Mouse (Mus musculus) A20 (cell line): ENCODE data around the gene Tmed10.
A peak's percentile ranks its signal among the peaks of the same experiment; 100 is the strongest.

Experiments
- DNase-seq: peaks from one replicate; pipeline ENCODE4 v3.0.0-alpha.2; 2011; ENCODE audit warnings: low read depth, low spot score

Tmed10 gene

GRCm38 (mm10) chr12:85337567-85338311, 36.9 kb downstream of the Tmed10 start:
- DNase-seq = no peak

DNA sequence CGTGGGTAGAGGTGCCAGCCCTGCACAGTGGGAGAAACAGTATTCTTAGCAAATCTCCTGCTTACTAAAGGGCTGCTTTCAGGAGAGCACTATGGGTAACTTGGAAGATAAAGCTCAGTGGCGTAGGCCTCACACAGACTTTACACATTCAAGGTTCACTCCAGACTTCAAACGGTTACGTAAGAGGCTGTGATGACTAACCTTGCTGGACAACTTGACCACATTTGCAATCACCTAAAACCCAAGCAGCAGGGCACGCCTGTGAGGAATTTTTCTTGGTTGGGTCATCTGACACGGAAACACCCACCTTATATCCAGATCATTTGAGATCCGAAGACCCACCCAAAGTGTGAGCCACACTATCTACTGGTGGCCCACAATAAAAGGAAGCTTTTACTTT, 44.5 kb downstream of the Tmed10 start:
- DNase-seq = no peak

- no peak for DNase-seq
Measured at GRCm38 (mm10) chr12:85308651-85309050, 66.0 kb downstream of the Tmed10 start.

DNA sequence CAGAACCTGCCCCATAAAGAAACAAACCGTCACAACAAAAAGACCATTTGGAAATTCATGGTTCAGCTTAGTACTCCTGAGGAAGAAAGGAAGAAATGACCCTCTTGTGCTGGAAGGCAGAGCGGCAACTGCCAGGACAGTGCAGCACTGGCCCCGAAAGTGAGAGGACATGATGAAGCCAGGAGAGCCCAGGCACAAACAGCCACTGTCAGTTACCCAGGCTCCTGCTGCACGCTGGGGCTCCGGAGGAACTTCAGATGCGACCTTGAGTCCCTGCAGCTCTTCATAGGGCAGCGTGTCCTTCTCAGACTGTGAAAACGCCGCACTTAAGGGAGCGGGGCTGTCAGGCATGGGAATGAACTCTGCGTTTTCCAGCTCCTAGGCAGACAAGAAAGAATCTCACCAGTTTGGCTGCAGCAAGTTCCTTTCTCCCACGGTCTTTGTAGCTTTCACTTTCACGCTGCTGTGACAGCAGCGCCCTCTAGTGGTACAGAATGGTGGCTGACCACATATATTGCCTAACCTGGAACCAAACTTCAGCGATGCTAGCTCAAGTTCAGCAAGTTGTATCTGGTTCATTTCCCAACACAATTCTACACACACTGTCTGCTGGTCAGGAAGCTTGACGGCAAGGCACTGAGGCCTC, 69.3 kb downstream of the Tmed10 start:
- DNase-seq = peak; percentile 89

- DNase-seq = peak; percentile 79
Measured at GRCm38 (mm10) chr12:85304725-85305124, 69.9 kb downstream of the Tmed10 start.

DNA sequence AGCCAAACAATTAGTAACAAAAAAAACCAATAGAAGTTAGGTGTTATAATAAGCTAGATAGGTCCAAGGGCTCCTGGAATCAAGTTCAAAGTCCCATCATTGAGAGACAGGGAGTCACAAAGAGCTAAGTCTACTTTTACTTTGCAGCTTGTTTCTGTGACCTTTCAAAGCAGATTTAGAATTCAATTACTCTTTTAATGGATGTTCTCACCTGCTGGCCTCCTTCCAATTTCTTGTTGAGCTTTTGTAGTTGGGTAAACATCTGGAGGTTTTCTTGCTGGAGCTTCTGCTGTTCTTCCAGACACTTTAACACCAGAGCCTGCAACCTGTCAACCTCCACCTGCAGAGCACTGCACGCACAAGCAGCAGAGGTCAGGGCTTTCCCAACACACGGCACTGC, 71.4 kb downstream of the Tmed10 start:
- no peak for DNase-seq

- DNase-seq = no peak
Measured at GRCm38 (mm10) chr12:85298835-85299180, 75.8 kb downstream of the Tmed10 start.

- DNase-seq = no peak
Measured at GRCm38 (mm10) chr12:85298127-85298834, 76.4 kb downstream of the Tmed10 start.

GRCm38 (mm10) chr12:85297345-85297997, 77.2 kb downstream of the Tmed10 start:
- DNase-seq = no peak

DNA sequence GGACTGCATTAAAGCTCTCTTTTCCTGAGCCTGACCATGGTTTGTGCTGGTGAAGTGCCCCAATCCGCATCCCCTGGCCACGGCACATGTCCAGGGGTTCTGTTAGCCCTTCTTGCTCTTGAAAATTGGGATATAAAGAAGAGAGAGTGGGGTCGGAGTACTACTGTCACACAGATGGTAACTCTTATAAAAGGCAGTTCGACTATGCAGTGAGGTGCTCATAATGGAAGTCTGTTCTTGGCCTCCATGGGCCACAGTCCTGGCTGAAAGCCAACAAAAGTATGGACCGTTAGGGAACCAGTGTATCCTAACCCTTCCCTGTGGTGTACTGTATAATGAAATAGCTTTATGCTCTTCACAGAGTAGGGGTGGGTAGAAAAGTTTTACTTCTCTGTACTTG, 77.7 kb downstream of the Tmed10 start:
- no peak for DNase-seq

GRCm38 (mm10) chr12:85295506-85295905, 79.1 kb downstream of the Tmed10 start:
- DNase-seq = no peak

- peak; percentile 49 for DNase-seq
Measured at GRCm38 (mm10) chr12:85292906-85293305, 81.7 kb downstream of the Tmed10 start.

DNA sequence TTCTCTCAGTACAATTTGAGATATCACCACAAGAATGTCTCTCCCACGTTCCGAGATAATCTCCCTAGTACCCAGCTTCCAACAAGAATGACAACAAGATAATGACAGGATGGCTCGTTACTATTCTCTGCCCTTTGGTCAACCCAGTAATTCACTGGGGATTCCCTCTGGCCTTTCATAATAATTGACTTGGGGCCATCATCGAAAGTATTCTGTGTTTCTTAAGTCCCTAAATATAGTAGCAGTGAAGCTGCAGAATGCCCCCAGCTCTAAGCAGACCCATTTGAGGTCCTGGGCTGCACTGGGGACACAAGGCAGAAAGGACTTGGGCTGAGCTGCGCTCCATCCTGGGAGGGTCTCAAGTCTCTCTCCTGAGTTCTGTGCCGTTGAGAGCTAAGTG, 82.4 kb downstream of the Tmed10 start:
- no peak for DNase-seq

GRCm38 (mm10) chr12:85291541-85291940, 83.1 kb downstream of the Tmed10 start:
- no peak for DNase-seq

- no peak for DNase-seq
Measured at GRCm38 (mm10) chr12:85290633-85291032, 84.0 kb downstream of the Tmed10 start.
